Mouse (Mus musculus): ENCODE data around the gene Tmc3. TPM values are rescaled to one million over a fixed set of nuclear protein-coding genes. Genes with fewer than 3 reads are reported as not detected.

The Tmc3 gene
- polyA plus RNA-seq, 1 experiment from 2014 or later, result 0.13 TPM

GRCm38 (mm10) chr7:83558741-83559280, 25.9 kb upstream of the Tmc3 start:
- ATAC-seq (ENCODE audit: insufficient read depth) (no peak), DNase-seq (no peak)

GRCm38 (mm10) chr7:83559495-83559894, 25.2 kb upstream of the Tmc3 start:
- DNase-seq, result no peak
- no peak for TF ChIP-seq CTCF (IDR thresholded peaks at IDR 0.05; ENCODE audit: low read depth)
- Histone ChIP-seq H3K27me3 (ENCODE audit: insufficient read depth, low read length) (no peaks in the 10 kb centered on the region), H3K4me3 (ENCODE audit: low read depth, low read length) (no peak overlapping the region), H3K36me3 (ENCODE audit: insufficient read depth) (no peaks in the 10 kb centered on the region), H3K9ac (no peak overlapping the region), H3K9me3 (ENCODE audit: low read depth, low read length) (no peaks in the 10 kb centered on the region), H3K27ac (ENCODE audit: low read depth) (no peak overlapping the region), H3K4me1 (ENCODE audit: insufficient read depth) (no peaks in the 10 kb centered on the region), H3K4me2 (no peak overlapping the region)
- no peak for ATAC-seq (ENCODE audit: insufficient read depth)
- 72% methylated on average over 3 of the region's 3 CpGs for WGBS

More at GRCm38 (mm10) chr7:83558741-83559280, 25.9 kb upstream of the Tmc3 start:
- Histone ChIP-seq H3K4me2 (no peak overlapping the region), H3K27ac (ENCODE audit: low read depth) (no peak overlapping the region), H3K4me1 (ENCODE audit: insufficient read depth) (no peaks in the 10 kb centered on the region), H3K36me3 (ENCODE audit: insufficient read depth) (no peaks in the 10 kb centered on the region), H3K9me3 (ENCODE audit: low read depth, low read length) (no peaks in the 10 kb centered on the region), H3K4me3 (ENCODE audit: low read depth, low read length) (no peak overlapping the region), H3K27me3 (ENCODE audit: insufficient read depth, low read length) (no peaks in the 10 kb centered on the region), H3K9ac (no peak overlapping the region)
- WGBS, result 47% methylated on average over 5 of the region's 5 CpGs
- no peak for TF ChIP-seq CTCF (IDR thresholded peaks at IDR 0.05; ENCODE audit: low read depth)

- Histone ChIP-seq H3K9ac (no peak overlapping the region), H3K27me3 (ENCODE audit: insufficient read depth, low read length) (no peaks in the 10 kb centered on the region), H3K27ac (ENCODE audit: low read depth) (no peak overlapping the region), H3K4me1 (ENCODE audit: insufficient read depth) (peaks cover 5% of the 10 kb centered on the region; the same call in 1 of the 2 replicates), H3K9me3 (ENCODE audit: low read depth, low read length) (no peaks in the 10 kb centered on the region), H3K4me2 (no peak overlapping the region), H3K36me3 (ENCODE audit: insufficient read depth) (no peaks in the 10 kb centered on the region), H3K4me3 (ENCODE audit: low read depth, low read length) (no peak overlapping the region)
- no peak for TF ChIP-seq CTCF (IDR thresholded peaks at IDR 0.05; ENCODE audit: low read depth)
- no peak for DNase-seq
- no peak for ATAC-seq (ENCODE audit: insufficient read depth)
- 42% methylated on average over 3 of the region's 3 CpGs for WGBS
Observed at GRCm38 (mm10) chr7:83561849-83562248, 22.9 kb upstream of the Tmc3 start.

GRCm38 (mm10) chr7:83564635-83565291, 20.0 kb upstream of the Tmc3 start:
- Histone ChIP-seq H3K36me3 (ENCODE audit: insufficient read depth) (no peaks in the 10 kb centered on the region), H3K27ac (ENCODE audit: low read depth) (no peak overlapping the region), H3K4me2 (no peak overlapping the region), H3K9me3 (ENCODE audit: low read depth, low read length) (no peaks in the 10 kb centered on the region), H3K9ac (no peak overlapping the region), H3K27me3 (ENCODE audit: insufficient read depth, low read length) (no peaks in the 10 kb centered on the region), H3K4me1 (ENCODE audit: insufficient read depth) (peaks cover 5% of the 10 kb centered on the region; the same call in 1 of the 2 replicates), H3K4me3 (ENCODE audit: low read depth, low read length) (no peak overlapping the region)
- 49% methylated on average over 12 of the region's 12 CpGs for WGBS
- peak; percentile 64 for DNase-seq
- no peak; the same call in 1 of the 2 replicates for ATAC-seq (ENCODE audit: insufficient read depth)
- no peak for TF ChIP-seq CTCF (IDR thresholded peaks at IDR 0.05; ENCODE audit: low read depth)

GRCm38 (mm10) chr7:83565976-83566375, 18.8 kb upstream of the Tmc3 start:
- WGBS, result 28% methylated on average over 7 of the region's 7 CpGs
- DNase-seq, result peak; percentile 59

GRCm38 (mm10) chr7:83567841-83568500, 16.8 kb upstream of the Tmc3 start:
- Histone ChIP-seq H3K4me1 (ENCODE audit: insufficient read depth) (peaks cover 5% of the 10 kb centered on the region; the same call in 1 of the 2 replicates), H3K27me3 (ENCODE audit: insufficient read depth, low read length) (no peaks in the 10 kb centered on the region), H3K9ac (no peak overlapping the region), H3K9me3 (ENCODE audit: low read depth, low read length) (no peaks in the 10 kb centered on the region), H3K36me3 (ENCODE audit: insufficient read depth) (no peaks in the 10 kb centered on the region), H3K4me3 (ENCODE audit: low read depth, low read length) (no peak overlapping the region), H3K27ac (ENCODE audit: low read depth) (no peak overlapping the region), H3K4me2 (no peak overlapping the region)
- 42% methylated on average over 16 of the region's 16 CpGs for WGBS
- ATAC-seq (ENCODE audit: insufficient read depth) (peak; percentile 55; the same call in 1 of the 2 replicates), DNase-seq (peak; percentile 82)
- TF ChIP-seq CTCF (IDR thresholded peaks at IDR 0.05; ENCODE audit: low read depth), result peak; percentile 87

More at GRCm38 (mm10) chr7:83565976-83566375, 18.8 kb upstream of the Tmc3 start:
- Histone ChIP-seq H3K27me3 (ENCODE audit: insufficient read depth, low read length) (no peaks in the 10 kb centered on the region), H3K9me3 (ENCODE audit: low read depth, low read length) (no peaks in the 10 kb centered on the region), H3K36me3 (ENCODE audit: insufficient read depth) (no peaks in the 10 kb centered on the region), H3K4me3 (ENCODE audit: low read depth, low read length) (no peak overlapping the region), H3K4me2 (no peak overlapping the region), H3K9ac (no peak overlapping the region), H3K27ac (ENCODE audit: low read depth) (peak overlapping the region; percentile 24; the same call in 1 of the 2 replicates), H3K4me1 (ENCODE audit: insufficient read depth) (peaks cover 5% of the 10 kb centered on the region; the same call in 1 of the 2 replicates)
- ATAC-seq (ENCODE audit: insufficient read depth), result no peak
- TF ChIP-seq CTCF (IDR thresholded peaks at IDR 0.05; ENCODE audit: low read depth), result no peak

GRCm38 (mm10) chr7:83568815-83569214, 15.9 kb upstream of the Tmc3 start:
- Histone ChIP-seq H3K4me3 (ENCODE audit: low read depth, low read length) (no peak overlapping the region), H3K4me1 (ENCODE audit: insufficient read depth) (peaks cover 5% of the 10 kb centered on the region; the same call in 1 of the 2 replicates), H3K27me3 (ENCODE audit: insufficient read depth, low read length) (no peaks in the 10 kb centered on the region), H3K9me3 (ENCODE audit: low read depth, low read length) (no peaks in the 10 kb centered on the region), H3K4me2 (no peak overlapping the region), H3K27ac (ENCODE audit: low read depth) (no peak overlapping the region), H3K36me3 (ENCODE audit: insufficient read depth) (no peaks in the 10 kb centered on the region), H3K9ac (no peak overlapping the region)
- ATAC-seq (ENCODE audit: insufficient read depth), result no peak
- DNase-seq, result no peak
- 88% methylated on average over 2 of the region's 2 CpGs for WGBS
- no peak for TF ChIP-seq CTCF (IDR thresholded peaks at IDR 0.05; ENCODE audit: low read depth)
